Mouse (Mus musculus) hindbrain, embryonic 15.5 days (tissue): ENCODE results near the gene Ptbp2. TPM values are rescaled to one million over a fixed set of nuclear protein-coding genes. Genes with fewer than 3 reads are reported as not detected.

Source experiments
- ATAC-seq: fragments of 200-750 bp; cut with Nextera tagmentation; 2 replicates; pipeline ENCODE4 v1.8.0; 2017; ENCODE audit warnings: low read depth, moderate number of reproducible peaks, moderate TSS enrichment; ENCODE audit not compliant: low FRiP score
- H3K27ac ChIP-seq: fragments of 300-500 bp; sonication (generic); replicated peaks from 2 replicates; pipeline ENCODE4 v1.5.1; 2015; ENCODE audit warnings: mild to moderate bottlenecking, inconsistent platforms
- H3K27me3 ChIP-seq: fragments of 300-500 bp; sonication (generic); 2 replicates; pipeline ENCODE4 v1.6.1; 2015; ENCODE audit warnings: control low read depth, inconsistent platforms
- H3K36me3 ChIP-seq: fragments of 300-500 bp; sonication (generic); 2 replicates; pipeline ENCODE4 v1.6.1; 2015; ENCODE audit warnings: control low read depth, inconsistent platforms
- H3K4me1 ChIP-seq: fragments of 300-500 bp; sonication (generic); replicated peaks from 2 replicates; pipeline ENCODE4 v1.6.1; 2015; ENCODE audit warnings: control low read depth, inconsistent platforms
- H3K4me2 ChIP-seq: fragments of 300-500 bp; sonication (generic); 2 replicates; pipeline ENCODE4 v1.6.1; 2015; ENCODE audit warnings: moderate library complexity, mild to moderate bottlenecking, inconsistent platforms
- H3K4me3 ChIP-seq: fragments of 300-500 bp; sonication (generic); 2 replicates; pipeline ENCODE4 v1.5.1; 2015; ENCODE audit warnings: mild to moderate bottlenecking, inconsistent platforms
- H3K9ac ChIP-seq: fragments of 300-500 bp; sonication (generic); 2 replicates; pipeline ENCODE4 v1.6.1; 2015; ENCODE audit warnings: inconsistent platforms
- H3K9me3 ChIP-seq: fragments of 300-500 bp; sonication (generic); 2 replicates; pipeline ENCODE4 v1.6.1; 2016; ENCODE audit warnings: control low read depth, inconsistent platforms
- WGBS: fragments of 180-500 bp; shearing (Covaris S2); methylation state at CpG from one replicate; pipeline ENCODE4 v1.1.7; 2015; 5-methylcytosine and 5-hydroxymethylcytosine counted together
- polyA plus RNA-seq: library from polyadenylated mRNA; unstranded; fragments of >200 nt; fragmentation: Nextera tagmentation; extraction: Ambion mirVana; gene quantifications from 2 replicates; pipeline ENCODE4 v1.2.1, GENCODE M21; 2015

Gene Ptbp2
- polyA plus RNA-seq, 1 experiment from 2014 or later = 218 TPM

DNA sequence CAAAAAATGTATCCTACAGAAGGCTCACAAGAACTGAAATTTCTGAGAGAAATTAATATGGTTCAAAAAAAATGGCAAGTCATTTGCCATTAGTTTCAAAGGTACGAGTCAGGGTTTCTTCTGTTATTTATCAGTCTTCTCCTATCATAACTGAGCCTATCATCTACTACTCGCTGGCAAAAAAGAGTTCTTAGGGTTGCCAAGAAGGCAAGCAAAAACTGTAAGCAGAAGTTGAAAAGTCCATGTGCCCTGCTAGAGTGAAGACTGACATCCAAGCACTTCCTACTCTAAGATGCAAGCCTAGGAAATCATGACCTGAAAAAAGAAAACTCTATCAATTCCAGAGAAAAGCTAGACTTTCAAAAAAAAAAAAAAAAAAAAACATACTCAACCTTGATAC, 20.5 kb downstream of the Ptbp2 start:
- Histone ChIP-seq H3K9me3 (no peaks in the 10 kb centered on the region), H3K9ac (no peak overlapping the region), H3K4me1 (0 out of 2 replicates have a peak, but pooled peaks cover 3% of the 10 kb centered on the region), H3K4me2 (no peak overlapping the region), H3K27ac (no peak overlapping the region), H3K27me3 (no peaks in the 10 kb centered on the region), H3K36me3 (peaks cover 9% of the 10 kb centered on the region), H3K4me3 (no peak overlapping the region)
- no peak for ATAC-seq
- WGBS = 90% methylated on average over 2 of the region's 2 CpGs

DNA sequence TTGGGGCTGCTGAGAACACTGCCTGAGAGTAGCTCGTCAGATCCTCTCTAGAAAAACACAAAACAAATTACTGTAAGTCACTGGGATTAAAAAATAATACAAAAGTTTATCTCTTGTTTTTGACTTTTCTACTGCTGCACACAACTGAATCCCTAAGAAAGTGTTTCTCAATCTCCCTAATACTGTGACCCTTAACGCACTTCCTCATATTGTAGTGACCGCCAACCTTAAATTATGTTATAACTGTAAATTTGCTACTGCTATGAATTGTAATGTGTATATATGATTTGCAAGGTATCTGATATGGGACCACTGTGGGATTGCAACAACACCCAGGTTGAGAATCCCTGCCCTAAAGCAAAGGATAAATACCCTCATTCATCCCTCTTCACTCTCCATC, 22.5 kb downstream of the Ptbp2 start:
- no peaks in the 10 kb centered on the region for H3K27me3 ChIP-seq
- no peak overlapping the region for H3K9ac ChIP-seq
- H3K27ac ChIP-seq = no peak overlapping the region
- H3K9me3 ChIP-seq = no peaks in the 10 kb centered on the region
- 91% methylated on average over 3 of the region's 3 CpGs for WGBS
- no peak overlapping the region for H3K4me3 ChIP-seq
- H3K36me3 ChIP-seq = peaks cover 5% of the 10 kb centered on the region
- 0 out of 2 replicates have a peak, but pooled peaks cover 3% of the 10 kb centered on the region for H3K4me1 ChIP-seq
- ATAC-seq = no peak
- no peak overlapping the region for H3K4me2 ChIP-seq

DNA sequence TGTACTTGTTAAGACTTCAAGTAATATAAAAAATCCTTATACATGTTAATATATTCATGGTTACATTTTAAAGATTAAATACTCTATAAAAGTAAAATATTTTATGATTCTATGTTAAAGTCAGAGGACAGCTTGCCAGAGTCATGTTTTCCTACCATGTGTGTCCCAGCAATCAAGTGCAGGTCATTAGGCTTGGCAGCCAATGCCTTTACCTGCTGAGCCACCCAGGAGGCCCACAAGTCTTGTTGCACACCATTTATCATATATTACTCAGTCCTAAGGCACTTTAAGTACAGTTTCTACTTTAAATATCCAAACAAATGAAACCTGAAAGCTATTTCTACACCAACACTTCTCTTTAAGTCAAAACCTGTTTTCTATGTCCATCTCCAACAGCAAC, 30.5 kb downstream of the Ptbp2 start:
- ATAC-seq = no peak
- Histone ChIP-seq H3K36me3 (0 out of 2 replicates have a peak, but pooled peaks cover 3% of the 10 kb centered on the region), H3K27me3 (no peaks in the 10 kb centered on the region), H3K4me2 (no peak overlapping the region), H3K9ac (no peak overlapping the region), H3K9me3 (no peaks in the 10 kb centered on the region), H3K4me3 (no peak overlapping the region), H3K4me1 (peaks cover 7% of the 10 kb centered on the region; the same call in 1 of the 2 replicates), H3K27ac (no peak overlapping the region)

DNA sequence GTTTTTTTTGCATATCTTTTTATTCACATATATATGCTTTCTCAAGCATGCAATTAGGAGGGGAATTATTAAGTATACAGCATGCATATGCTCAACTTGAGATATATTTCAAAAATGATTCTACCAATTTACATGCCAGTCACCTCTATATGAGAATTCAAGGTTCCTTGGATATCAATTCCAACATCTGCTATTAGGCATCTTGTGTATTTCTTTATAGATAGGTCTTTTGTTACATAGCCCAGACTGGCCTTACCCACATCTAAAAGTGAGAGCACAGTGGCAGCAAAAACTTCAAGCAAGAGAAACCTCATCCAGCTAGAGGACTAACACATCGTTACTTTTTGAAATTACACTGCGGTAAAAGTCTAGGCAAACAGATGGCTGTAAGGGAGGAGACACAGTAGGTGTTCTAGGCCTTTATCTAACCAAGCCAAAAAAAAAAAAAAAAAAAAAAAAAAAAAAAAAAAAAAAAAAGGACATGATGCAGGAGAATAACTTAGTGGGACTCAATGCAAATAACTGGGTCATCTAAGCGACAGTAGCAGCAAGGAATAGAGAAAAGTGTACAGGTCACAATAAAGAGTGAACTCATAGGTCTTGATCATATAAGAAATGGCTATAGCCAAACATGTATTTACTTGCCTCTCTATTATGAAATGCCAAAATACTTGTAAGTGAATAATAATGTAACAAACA, 34.6 kb downstream of the Ptbp2 start:
- Histone ChIP-seq H3K27ac (no peak overlapping the region), H3K9ac (no peak overlapping the region), H3K27me3 (no peaks in the 10 kb centered on the region), H3K36me3 (peaks cover 7% of the 10 kb centered on the region; the same call in 1 of the 2 replicates), H3K4me2 (no peak overlapping the region), H3K4me3 (no peak overlapping the region), H3K4me1 (peaks cover 7% of the 10 kb centered on the region; the same call in 1 of the 2 replicates), H3K9me3 (no peaks in the 10 kb centered on the region)
- WGBS = 65% methylated on average over 3 of the region's 3 CpGs
- no peak for ATAC-seq

DNA sequence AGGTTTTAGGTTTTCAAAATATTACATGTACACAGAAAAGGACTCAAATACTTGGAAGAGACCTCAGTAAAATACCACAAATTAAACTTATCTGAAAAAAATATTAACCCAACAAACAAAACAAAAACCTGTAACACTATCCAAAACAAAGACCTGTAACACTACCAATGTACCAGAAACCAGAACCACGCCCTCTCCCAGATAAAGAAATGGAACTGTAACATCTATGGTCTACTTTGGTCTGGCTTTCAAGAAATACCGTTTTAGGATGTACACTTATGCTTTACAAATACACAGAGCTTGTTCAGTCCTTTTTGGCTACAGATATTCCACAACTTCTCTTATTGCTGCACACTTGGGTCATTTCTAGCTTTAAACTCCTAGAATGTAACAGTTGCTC, 35.1 kb downstream of the Ptbp2 start:
- peaks cover 7% of the 10 kb centered on the region; the same call in 1 of the 2 replicates for H3K4me1 ChIP-seq
- H3K27ac ChIP-seq = no peak overlapping the region
- WGBS = 87% methylated on average over 2 of the region's 2 CpGs
- peaks cover 9% of the 10 kb centered on the region for H3K36me3 ChIP-seq
- no peak for ATAC-seq
- H3K9me3 ChIP-seq = no peaks in the 10 kb centered on the region
- H3K27me3 ChIP-seq = no peaks in the 10 kb centered on the region
- H3K9ac ChIP-seq = no peak overlapping the region
- no peak overlapping the region for H3K4me2 ChIP-seq
- no peak overlapping the region for H3K4me3 ChIP-seq

DNA sequence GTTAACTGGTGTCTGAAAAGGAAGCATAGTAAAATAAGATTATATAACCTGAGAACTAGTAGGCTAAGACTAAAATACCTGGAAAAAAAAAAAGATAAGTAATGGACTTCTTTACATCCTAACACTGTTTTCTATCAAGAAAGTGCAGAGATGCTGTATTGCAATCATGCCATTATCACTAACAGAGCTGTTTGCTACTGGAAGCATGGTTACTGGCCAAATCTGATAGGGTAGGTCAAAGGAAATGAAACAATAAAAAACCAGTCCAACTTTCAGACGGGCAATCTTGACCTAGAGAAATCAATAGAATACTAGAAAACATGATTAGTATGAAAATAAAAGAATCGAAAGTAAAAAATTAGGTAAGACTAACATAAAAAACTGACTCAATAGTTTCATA, 37.6 kb downstream of the Ptbp2 start:
- WGBS = 87% methylated on average over 2 of the region's 2 CpGs

DNA sequence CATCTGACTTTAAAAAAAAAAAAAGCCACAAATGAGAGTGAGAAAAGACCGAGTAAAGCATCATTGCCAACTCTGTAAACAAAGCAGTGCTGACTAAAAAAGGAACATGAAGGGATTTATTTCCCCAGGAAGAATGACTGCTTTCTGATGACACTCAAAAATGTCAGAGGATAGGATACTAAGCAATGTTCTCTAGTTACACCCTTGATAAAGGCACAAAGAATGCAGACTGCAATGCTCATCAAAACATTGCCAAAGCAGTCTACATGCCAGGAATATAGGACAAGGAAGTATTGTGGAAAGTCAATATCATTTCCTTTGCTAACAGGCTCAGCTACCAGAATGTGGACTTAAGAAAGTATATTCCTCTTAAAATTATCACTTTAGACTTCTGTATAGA, 38.5 kb downstream of the Ptbp2 start:
- Histone ChIP-seq H3K9ac (no peak overlapping the region), H3K4me1 (0 out of 2 replicates have a peak, but pooled peaks cover 2% of the 10 kb centered on the region), H3K4me2 (no peak overlapping the region), H3K36me3 (peaks cover 18% of the 10 kb centered on the region), H3K27me3 (no peaks in the 10 kb centered on the region), H3K27ac (no peak overlapping the region), H3K4me3 (no peak overlapping the region), H3K9me3 (no peaks in the 10 kb centered on the region)
- no peak for ATAC-seq
- 50% methylated on average over 1 of the region's 1 CpGs for WGBS

More for the DNA sequence above, 37.6 kb downstream of the Ptbp2 start:
- H3K4me3 ChIP-seq = no peak overlapping the region
- H3K9ac ChIP-seq = no peak overlapping the region
- H3K27me3 ChIP-seq = no peaks in the 10 kb centered on the region
- no peak for ATAC-seq
- H3K9me3 ChIP-seq = no peaks in the 10 kb centered on the region
- H3K27ac ChIP-seq = no peak overlapping the region
- no peak overlapping the region for H3K4me2 ChIP-seq
- H3K4me1 ChIP-seq = 0 out of 2 replicates have a peak, but pooled peaks cover 2% of the 10 kb centered on the region
- peaks cover 18% of the 10 kb centered on the region for H3K36me3 ChIP-seq

DNA sequence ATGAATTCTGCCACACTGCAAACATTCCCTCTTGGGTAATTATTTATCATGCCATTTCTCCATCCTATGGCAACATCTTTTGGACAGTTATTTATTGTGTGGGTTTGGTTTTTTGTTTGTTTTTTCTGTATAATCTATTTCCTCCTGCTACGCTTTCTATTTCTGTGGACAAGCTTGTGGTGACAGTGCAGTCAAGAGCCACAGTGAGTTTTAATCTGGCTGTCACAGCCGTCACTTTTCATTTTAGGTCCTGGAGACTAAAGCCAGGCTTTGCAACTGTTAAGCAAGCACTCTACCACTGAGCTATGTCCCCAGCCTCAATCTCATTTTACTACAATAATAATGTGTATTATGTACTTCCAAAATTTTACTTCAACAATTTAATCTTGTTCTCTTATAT, 54.4 kb downstream of the Ptbp2 start:
- no peaks in the 10 kb centered on the region for H3K9me3 ChIP-seq
- no peak overlapping the region for H3K4me3 ChIP-seq
- H3K27ac ChIP-seq = no peak overlapping the region
- no peaks in the 10 kb centered on the region for H3K4me1 ChIP-seq
- H3K36me3 ChIP-seq = peaks cover 14% of the 10 kb centered on the region; the same call in 1 of the 2 replicates
- H3K9ac ChIP-seq = no peak overlapping the region
- WGBS = 82% methylated on average over 2 of the region's 2 CpGs
- no peaks in the 10 kb centered on the region for H3K27me3 ChIP-seq
- H3K4me2 ChIP-seq = no peak overlapping the region
- no peak for ATAC-seq

DNA sequence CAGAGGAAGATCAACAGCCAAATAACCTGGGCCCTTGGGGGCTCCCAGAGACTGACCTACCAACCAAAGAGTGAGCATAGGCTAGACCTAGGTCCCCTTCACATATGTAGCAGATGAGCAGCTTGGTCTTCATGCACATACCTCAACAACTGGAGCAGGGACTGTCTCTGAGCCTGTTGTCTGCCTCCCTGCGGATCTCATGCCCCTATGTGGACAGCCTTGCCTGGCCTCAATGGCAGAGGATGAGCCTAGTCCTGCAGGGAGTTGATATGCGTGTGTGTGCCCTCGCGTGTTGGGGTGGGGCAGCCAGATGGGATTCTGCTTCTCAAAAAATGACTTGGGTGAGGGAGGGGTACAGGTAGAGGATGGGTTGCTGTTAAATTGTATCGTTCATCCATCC, 72.2 kb downstream of the Ptbp2 start:
- H3K4me2 ChIP-seq = no peak overlapping the region
- H3K4me3 ChIP-seq = no peak overlapping the region
- no peaks in the 10 kb centered on the region for H3K4me1 ChIP-seq
- H3K9ac ChIP-seq = no peak overlapping the region
- WGBS = 95% methylated on average over 5 of the region's 5 CpGs
- H3K27ac ChIP-seq = no peak overlapping the region
- 0 out of 2 replicates have a peak, but pooled peaks have one; percentile 34 for ATAC-seq
- H3K9me3 ChIP-seq = no peaks in the 10 kb centered on the region
- H3K36me3 ChIP-seq = no peaks in the 10 kb centered on the region
- H3K27me3 ChIP-seq = no peaks in the 10 kb centered on the region

DNA sequence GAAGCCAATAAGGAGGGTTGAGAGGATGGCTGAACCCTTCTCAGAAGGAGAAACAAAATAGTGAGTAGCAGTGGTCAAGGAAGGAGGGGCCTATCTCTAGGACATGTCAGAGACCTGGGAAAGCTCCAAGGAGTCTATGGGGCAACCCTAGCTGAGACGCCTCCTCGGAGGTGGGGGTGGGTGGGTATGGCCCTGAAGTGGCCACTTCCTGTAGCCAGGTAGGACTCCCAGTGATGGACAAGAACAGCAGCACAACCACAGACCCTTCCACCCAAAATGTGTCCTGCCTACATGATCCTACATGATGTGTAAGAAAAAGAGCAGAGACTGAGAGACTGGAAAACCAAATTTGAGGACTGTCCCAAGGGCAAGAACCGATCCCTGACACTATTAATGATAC, 72.8 kb downstream of the Ptbp2 start:
- Histone ChIP-seq H3K4me2 (no peak overlapping the region), H3K9ac (no peak overlapping the region), H3K27ac (no peak overlapping the region), H3K36me3 (no peaks in the 10 kb centered on the region), H3K4me1 (no peaks in the 10 kb centered on the region), H3K27me3 (no peaks in the 10 kb centered on the region), H3K9me3 (no peaks in the 10 kb centered on the region), H3K4me3 (no peak overlapping the region)
- WGBS = 95% methylated on average over 3 of the region's 3 CpGs
- 0 out of 2 replicates have a peak, but pooled peaks have one; percentile 19 for ATAC-seq

DNA sequence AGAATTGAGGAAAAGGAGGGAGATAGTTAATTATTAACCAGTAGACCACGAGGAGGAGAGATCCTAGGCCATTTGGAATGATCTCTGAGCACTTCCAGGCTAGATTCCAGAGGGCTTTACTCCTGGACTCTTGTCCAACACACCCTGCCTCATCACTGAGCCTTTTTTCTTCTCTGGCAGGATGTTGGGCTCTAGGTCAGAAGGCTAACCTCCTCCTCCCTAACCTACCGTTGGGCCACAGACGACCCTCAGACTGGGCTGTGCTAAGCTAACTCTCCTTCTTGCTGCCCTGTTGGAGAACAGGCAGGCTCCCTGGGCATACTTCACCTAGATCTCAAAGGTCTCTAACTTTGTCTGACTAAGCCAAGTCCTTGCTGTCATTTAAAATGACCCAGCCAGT, 82.8 kb downstream of the Ptbp2 start:
- no peak overlapping the region for H3K27ac ChIP-seq
- 70% methylated on average over 3 of the region's 3 CpGs for WGBS
- H3K36me3 ChIP-seq = no peaks in the 10 kb centered on the region
- H3K4me1 ChIP-seq = no peaks in the 10 kb centered on the region
- no peaks in the 10 kb centered on the region for H3K9me3 ChIP-seq
- H3K9ac ChIP-seq = no peak overlapping the region
- no peak overlapping the region for H3K4me2 ChIP-seq
- H3K27me3 ChIP-seq = no peaks in the 10 kb centered on the region
- ATAC-seq = no peak
- H3K4me3 ChIP-seq = no peak overlapping the region

DNA sequence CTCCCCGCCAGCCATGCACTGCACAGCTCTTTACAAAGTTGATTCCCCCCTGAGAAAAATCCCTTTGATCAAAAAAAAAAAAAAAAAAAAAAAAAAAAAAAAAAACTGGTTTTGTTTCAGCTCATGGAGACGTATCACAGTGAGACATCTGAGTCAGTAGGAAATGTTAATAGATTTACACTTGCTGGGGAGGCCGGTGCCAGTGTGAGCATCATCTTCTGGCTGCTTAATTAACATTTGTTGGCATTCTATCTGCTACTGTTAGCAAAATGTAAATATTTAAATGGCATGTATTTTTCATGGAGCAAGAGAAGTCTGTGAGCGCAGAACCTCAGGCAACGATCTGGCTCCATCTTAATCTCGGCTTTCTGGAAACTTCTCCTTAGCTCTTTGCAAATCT, 99.5 kb downstream of the Ptbp2 start:
- Histone ChIP-seq H3K4me2 (no peak overlapping the region), H3K27me3 (no peaks in the 10 kb centered on the region), H3K4me3 (no peak overlapping the region), H3K4me1 (no peaks in the 10 kb centered on the region), H3K27ac (no peak overlapping the region), H3K9ac (no peak overlapping the region), H3K9me3 (no peaks in the 10 kb centered on the region), H3K36me3 (no peaks in the 10 kb centered on the region)
- no peak for ATAC-seq
- 43% methylated on average over 6 of the region's 6 CpGs for WGBS
